Mouse (Mus musculus) ovary, adult 18-20 months (tissue): ENCODE results near the gene Tbp.

Experiments
- DNase-seq: peaks from one replicate; pipeline ENCODE4 v3.0.0; 2022; ENCODE audit warnings: low spot score, mixed read lengths

Tbp gene

GRCm38 (mm10) chr17:15499656-15500394, at the start of gene Tbp, which contains the start of gene Psmb1:
TSS of gene Tbp (plus strand) at chr17:15499888.
TSS of gene Psmb1 (minus strand) at chr17:15499751.
- peak; percentile 94 for DNase-seq

DNA sequence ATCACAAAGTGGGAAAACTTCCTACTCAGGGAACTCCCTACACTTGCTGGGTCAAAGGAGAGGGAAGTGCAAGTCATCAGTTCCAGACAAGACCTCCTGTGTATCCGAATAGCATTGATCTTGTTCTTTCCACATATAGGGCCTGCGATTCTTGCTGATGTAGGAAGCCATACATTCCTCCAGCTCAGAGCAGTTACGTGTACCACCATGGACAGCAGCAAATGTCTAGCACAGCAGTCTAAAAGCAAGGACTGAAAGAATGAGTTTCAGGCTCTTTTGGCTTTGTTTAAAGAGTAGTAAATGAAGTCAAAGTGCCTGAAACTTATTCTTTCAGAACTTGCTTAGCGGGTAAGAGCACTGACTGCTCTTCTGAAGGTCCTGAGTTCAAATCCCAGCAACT, 44.5 kb upstream of the Tbp start:
- no peak for DNase-seq

- no peak for DNase-seq
Observed at GRCm38 (mm10) chr17:15456595-15456994, 43.1 kb upstream of the Tbp start.

- no peak for DNase-seq
Observed at GRCm38 (mm10) chr17:15459761-15460160, 39.9 kb upstream of the Tbp start.

GRCm38 (mm10) chr17:15461921-15462495, 37.7 kb upstream of the Tbp start:
- no peak for DNase-seq

DNA sequence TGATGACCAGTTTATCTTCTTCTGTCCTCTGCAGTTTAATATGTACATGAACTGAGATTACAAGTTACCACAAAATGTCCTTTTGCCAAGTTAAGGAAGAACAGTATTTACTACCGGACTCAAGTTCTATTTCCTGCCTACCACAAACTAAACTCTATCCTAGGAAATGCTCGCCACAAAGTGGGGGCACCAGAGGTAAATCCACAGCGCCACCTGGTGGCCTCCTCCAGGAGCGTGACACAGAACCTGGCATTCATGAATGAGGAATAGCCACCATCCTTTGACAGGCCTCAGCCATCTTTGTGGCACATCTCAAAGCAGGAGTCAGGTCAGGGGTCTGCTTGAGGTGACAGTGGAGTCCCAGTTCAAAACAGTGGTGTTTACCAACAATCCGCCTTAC, 32.0 kb upstream of the Tbp start:
- DNase-seq, result no peak

DNA sequence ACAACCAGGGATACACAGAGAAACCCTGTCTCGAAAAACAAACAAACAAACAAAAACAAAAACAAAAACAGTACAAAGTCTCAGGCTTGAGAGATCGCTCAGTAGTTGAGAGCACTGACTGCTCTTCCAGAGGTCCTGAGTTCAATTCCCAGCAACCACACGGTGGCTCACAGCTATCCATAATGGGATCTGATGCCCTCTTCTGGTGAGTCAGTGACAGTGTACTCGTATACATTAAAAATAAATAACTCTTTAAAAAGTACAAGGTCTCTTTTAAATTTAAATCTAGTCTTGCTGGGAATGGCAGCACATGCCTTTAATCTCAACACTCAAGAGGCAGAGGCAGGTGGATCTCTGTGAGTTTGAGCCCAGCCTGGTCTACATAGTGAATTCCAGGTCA, 27.0 kb upstream of the Tbp start:
- DNase-seq, result no peak

DNA sequence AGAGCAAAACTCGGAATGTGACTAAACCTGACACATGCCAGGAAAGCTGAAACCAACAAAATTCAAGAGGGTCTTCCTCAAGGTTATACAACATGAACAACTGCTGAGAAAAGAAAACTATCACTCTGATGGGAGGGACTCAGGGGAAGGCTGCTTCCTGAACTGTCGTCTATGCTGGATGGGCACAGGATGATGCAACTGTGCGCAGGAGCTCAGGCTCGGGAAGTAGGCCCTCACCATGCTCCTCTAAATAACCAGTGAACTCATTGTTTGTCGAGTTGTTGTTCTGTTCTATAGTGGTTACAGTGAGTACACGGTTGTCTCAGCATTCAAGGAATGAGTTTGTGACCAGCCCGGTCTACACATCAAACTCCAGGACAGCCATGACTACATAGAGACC, 9.1 kb upstream of the Tbp start:
- no peak for DNase-seq

GRCm38 (mm10) chr17:15497882-15498752, 1.6 kb upstream of the Tbp start:
- DNase-seq, result peak; percentile 85

- DNase-seq, result no peak
Observed at GRCm38 (mm10) chr17:15498753-15499113, 955 bp upstream of the Tbp start.

DNA sequence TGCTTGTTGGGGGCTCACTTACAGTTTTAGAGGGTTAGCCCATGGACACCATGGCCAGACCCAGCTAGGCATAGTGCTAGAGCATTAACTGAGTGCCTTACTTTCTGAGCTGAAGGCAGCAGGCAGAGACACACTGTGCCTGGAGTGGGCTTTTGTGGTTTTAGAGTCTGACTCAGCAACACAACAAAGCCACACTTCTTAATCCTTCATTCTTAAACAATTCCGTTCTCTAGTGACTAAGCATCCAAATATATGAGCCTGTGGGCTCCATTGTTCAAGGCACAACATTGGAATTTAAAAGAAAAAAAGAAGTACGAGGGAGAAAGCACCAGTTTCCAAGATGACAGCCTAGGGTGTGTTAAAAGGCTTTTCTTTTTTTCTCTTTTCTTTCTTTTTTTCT, 11.0 kb downstream of the Tbp start:
- no peak for DNase-seq

DNA sequence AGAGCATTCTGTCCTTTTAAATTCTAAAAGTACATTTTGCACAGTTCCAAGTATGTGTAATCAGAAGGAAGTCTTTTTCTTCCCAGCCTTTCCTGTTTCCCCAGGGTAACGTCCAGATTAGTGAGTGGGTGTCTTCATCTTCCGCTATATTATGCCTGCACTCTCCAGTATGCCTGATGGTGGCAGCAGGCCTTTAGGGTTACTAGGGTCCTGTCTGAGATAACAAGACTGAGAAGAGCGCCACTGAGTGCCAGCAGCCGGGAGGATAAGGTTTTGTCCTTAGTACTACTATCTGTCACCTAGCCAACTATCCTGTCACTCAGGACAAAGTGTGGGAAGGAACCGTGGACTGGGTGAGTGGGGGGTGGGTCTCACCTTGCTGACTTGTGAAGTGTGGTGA, 18.1 kb downstream of the Tbp start:
- DNase-seq, result no peak

GRCm38 (mm10) chr17:15518186-15518585, 18.5 kb downstream of the Tbp start:
- DNase-seq, result no peak

GRCm38 (mm10) chr17:15518766-15519165, 19.1 kb downstream of the Tbp start:
- no peak for DNase-seq

DNA sequence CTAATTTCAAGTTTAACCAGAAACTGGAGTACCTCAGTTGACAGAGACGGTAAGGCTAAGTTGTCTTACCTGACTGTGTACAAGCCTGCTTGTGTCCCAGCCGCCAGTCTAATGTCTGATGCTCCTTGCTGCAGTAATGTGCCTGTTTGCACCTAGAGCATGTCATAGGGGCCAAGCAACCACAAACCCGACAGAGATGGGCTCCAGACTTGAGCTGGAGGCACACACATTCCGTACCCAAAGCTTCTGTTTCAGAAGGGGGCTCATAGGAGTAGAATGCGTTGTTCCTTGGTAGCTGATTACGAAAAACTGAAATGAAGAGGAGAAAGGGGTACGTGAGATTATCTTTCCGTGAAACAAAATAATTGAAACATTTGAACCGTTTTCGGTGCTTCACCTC, 26.6 kb downstream of the Tbp start:
- no peak for DNase-seq

- DNase-seq, result peak; percentile 92
Observed at GRCm38 (mm10) chr17:15526986-15527810, 27.5 kb downstream of the Tbp start, which contains the start of gene Pdcd2. TSS of gene Pdcd2 (minus strand) at chr17:15527301.

- DNase-seq, result no peak
Observed at GRCm38 (mm10) chr17:15527811-15528136, 28.1 kb downstream of the Tbp start.

DNA sequence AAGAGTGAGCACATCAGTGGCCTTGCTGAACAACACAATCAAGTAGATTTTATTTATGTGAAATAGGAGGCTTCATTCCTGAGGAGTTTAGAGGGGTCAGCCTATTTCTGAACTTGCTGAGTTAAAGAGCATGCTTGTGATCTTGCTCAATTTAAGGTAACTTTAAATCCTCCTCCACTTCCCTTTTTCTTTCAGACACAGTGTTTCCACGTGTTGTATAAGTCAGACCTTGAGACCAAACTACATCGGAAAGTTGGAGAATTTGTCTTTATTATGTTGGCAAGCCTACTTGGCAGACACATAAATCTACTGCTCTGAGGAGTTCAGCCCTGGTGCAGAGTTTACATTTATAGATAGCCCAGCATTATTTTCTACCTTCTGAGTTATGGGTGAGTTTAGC, 29.2 kb downstream of the Tbp start:
- no peak for DNase-seq

GRCm38 (mm10) chr17:15530141-15530540, 30.5 kb downstream of the Tbp start:
- DNase-seq, result no peak

- no peak for DNase-seq
Observed at GRCm38 (mm10) chr17:15535162-15535800, 35.6 kb downstream of the Tbp start.

DNA sequence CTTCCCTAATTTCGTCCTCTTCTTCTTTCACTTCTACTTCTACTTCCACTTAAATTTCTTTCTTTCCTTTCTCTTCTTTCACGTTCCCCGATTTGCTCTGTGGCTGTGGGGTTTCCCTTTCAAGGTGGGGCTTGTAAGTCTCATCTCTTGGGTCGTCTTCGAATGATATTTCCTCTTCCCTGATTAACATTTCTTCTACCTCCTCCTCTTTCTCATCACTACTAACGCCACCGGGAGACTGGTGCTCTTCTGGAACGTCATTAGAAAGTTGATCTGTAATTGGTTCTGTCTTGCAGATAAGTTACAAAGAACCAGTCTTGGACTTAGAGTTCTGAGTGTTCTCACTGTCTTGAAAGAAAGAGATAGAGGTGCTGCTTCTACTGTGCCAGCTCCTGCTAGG, 36.3 kb downstream of the Tbp start:
- no peak for DNase-seq

- DNase-seq, result no peak
Observed at GRCm38 (mm10) chr17:15536457-15536904, 36.8 kb downstream of the Tbp start.
